Mouse (Mus musculus) heart, embryonic 11.5 days (tissue): ENCODE data around the gene Enox1. TPM values are rescaled to one million over a fixed set of nuclear protein-coding genes. Genes with fewer than 3 reads are reported as not detected.

Experiments
- ATAC-seq: fragments of 200-750 bp; cut with Nextera tagmentation; replicated peaks from 2 replicates; pipeline ENCODE4 v1.8.0; 2017; ENCODE audit warnings: moderate library complexity; ENCODE audit not compliant: insufficient number of reproducible peaks, low FRiP score, low TSS enrichment
- H3K27ac ChIP-seq: fragments of 300-500 bp; sonication (generic); 2 replicates; pipeline ENCODE4 v1.5.1; 2014; ENCODE audit warnings: mild to moderate bottlenecking, low read depth, low read length
- H3K27me3 ChIP-seq: fragments of 300-500 bp; sonication (generic); 2 replicates; pipeline ENCODE4 v1.6.1; 2014; ENCODE audit warnings: mild to moderate bottlenecking, low read length, mixed read lengths; ENCODE audit not compliant: control insufficient read depth, insufficient read depth
- H3K36me3 ChIP-seq: fragments of 300-500 bp; sonication (generic); 2 replicates; pipeline ENCODE4 v1.6.1; 2014; ENCODE audit warnings: mild to moderate bottlenecking, low read length, moderate library complexity, mixed read lengths; ENCODE audit not compliant: control insufficient read depth, insufficient read depth
- H3K4me1 ChIP-seq: fragments of 300-500 bp; sonication (generic); 2 replicates; pipeline ENCODE4 v1.6.1; 2014; ENCODE audit warnings: low read length; ENCODE audit not compliant: control insufficient read depth, insufficient read depth
- H3K4me2 ChIP-seq: fragments of 300-500 bp; sonication (generic); 2 replicates; pipeline ENCODE4 v1.6.1; 2014; ENCODE audit warnings: mild to moderate bottlenecking, moderate library complexity
- H3K4me3 ChIP-seq: fragments of 300-500 bp; sonication (generic); 2 replicates; pipeline ENCODE4 v1.5.1; 2014; ENCODE audit warnings: low read depth, low read length
- H3K9ac ChIP-seq: fragments of 300-500 bp; sonication (generic); 2 replicates; pipeline ENCODE4 v1.6.1; 2014; ENCODE audit warnings: mild to moderate bottlenecking, low read depth, low read length, moderate library complexity
- H3K9me3 ChIP-seq: fragments of 300-500 bp; sonication (generic); replicated peaks from 2 replicates; pipeline ENCODE4 v1.6.1; 2016; ENCODE audit warnings: low read length; ENCODE audit not compliant: control insufficient read depth
- WGBS: fragments of 180-500 bp; shearing (Covaris S2); extraction: QIAGEN DNeasy Blood & Tissue Kit; methylation state at CpG from one replicate; pipeline ENCODE4 v1.1.7; 2014; ENCODE audit not compliant: insufficient replicate concordance; 5-methylcytosine and 5-hydroxymethylcytosine counted together
- polyA plus RNA-seq: library from polyadenylated mRNA; unstranded; fragments of >200 nt; fragmentation: Nextera tagmentation; extraction: Ambion mirVana; gene quantifications from 2 replicates; pipeline ENCODE4 v1.2.1, GENCODE M21; 2014

The Enox1 gene
- polyA plus RNA-seq, 1 experiment from 2014 or later, result 2.3 TPM

- no peak overlapping the region for H3K27ac ChIP-seq
- WGBS, result 82% methylated on average over 11 of the region's 11 CpGs
- H3K9ac ChIP-seq, result no peak overlapping the region
- ATAC-seq, result no peak
- no peaks in the 10 kb centered on the region for H3K27me3 ChIP-seq
- H3K36me3 ChIP-seq, result peaks cover 2% of the 10 kb centered on the region; the same call in 1 of the 2 replicates
- peaks cover 5% of the 10 kb centered on the region; the same call in 1 of the 2 replicates for H3K4me1 ChIP-seq
- H3K9me3 ChIP-seq, result no peaks in the 10 kb centered on the region
- H3K4me2 ChIP-seq, result no peak overlapping the region
- no peak overlapping the region for H3K4me3 ChIP-seq
Measured at GRCm38 (mm10) chr14:77593136-77593838, 436.7 kb downstream of the Enox1 start.

GRCm38 (mm10) chr14:77596216-77597175 is 439.9 kb downstream of the Enox1 start:
- Histone ChIP-seq H3K4me2 (no peak overlapping the region), H3K27me3 (no peaks in the 10 kb centered on the region), H3K9ac (no peak overlapping the region), H3K4me3 (no peak overlapping the region), H3K27ac (no peak overlapping the region), H3K36me3 (peaks cover 2% of the 10 kb centered on the region; the same call in 1 of the 2 replicates), H3K4me1 (no peaks in the 10 kb centered on the region), H3K9me3 (no peaks in the 10 kb centered on the region)
- no peak for ATAC-seq
- 89% methylated on average over 14 of the region's 14 CpGs for WGBS

GRCm38 (mm10) chr14:77599016-77599704 is 442.6 kb downstream of the Enox1 start:
- ATAC-seq, result no peak
- no peak overlapping the region for H3K27ac ChIP-seq

GRCm38 (mm10) chr14:77600773-77601172 is 444.2 kb downstream of the Enox1 start:
- Histone ChIP-seq H3K9ac (no peak overlapping the region), H3K27ac (no peak overlapping the region), H3K36me3 (peaks cover 2% of the 10 kb centered on the region; the same call in 1 of the 2 replicates), H3K4me1 (no peaks in the 10 kb centered on the region), H3K27me3 (no peaks in the 10 kb centered on the region), H3K4me2 (no peak overlapping the region), H3K9me3 (no peaks in the 10 kb centered on the region), H3K4me3 (no peak overlapping the region)
- 83% methylated on average over 1 of the region's 1 CpGs for WGBS
- no peak for ATAC-seq

More at GRCm38 (mm10) chr14:77599016-77599704, 442.6 kb downstream of the Enox1 start:
- WGBS, result 67% methylated on average over 14 of the region's 14 CpGs
- no peak overlapping the region for H3K4me3 ChIP-seq
- H3K4me1 ChIP-seq, result no peaks in the 10 kb centered on the region
- H3K36me3 ChIP-seq, result peaks cover 2% of the 10 kb centered on the region; the same call in 1 of the 2 replicates
- H3K9ac ChIP-seq, result no peak overlapping the region
- H3K27me3 ChIP-seq, result no peaks in the 10 kb centered on the region
- no peak overlapping the region for H3K4me2 ChIP-seq
- H3K9me3 ChIP-seq, result no peaks in the 10 kb centered on the region

GRCm38 (mm10) chr14:77601446-77601845 is 444.9 kb downstream of the Enox1 start:
- no peak for ATAC-seq
- 74% methylated on average over 2 of the region's 2 CpGs for WGBS
- Histone ChIP-seq H3K4me2 (no peak overlapping the region), H3K9me3 (no peaks in the 10 kb centered on the region), H3K4me1 (no peaks in the 10 kb centered on the region), H3K27ac (no peak overlapping the region), H3K27me3 (no peaks in the 10 kb centered on the region), H3K9ac (no peak overlapping the region), H3K4me3 (no peak overlapping the region), H3K36me3 (peaks cover 2% of the 10 kb centered on the region; the same call in 1 of the 2 replicates)

- Histone ChIP-seq H3K4me1 (no peaks in the 10 kb centered on the region), H3K27me3 (no peaks in the 10 kb centered on the region), H3K9ac (no peak overlapping the region), H3K4me2 (no peak overlapping the region), H3K27ac (no peak overlapping the region), H3K4me3 (no peak overlapping the region), H3K9me3 (no peaks in the 10 kb centered on the region), H3K36me3 (no peaks in the 10 kb centered on the region)
- no peak for ATAC-seq
- 78% methylated on average over 5 of the region's 5 CpGs for WGBS
Measured at GRCm38 (mm10) chr14:77608182-77608839, 451.7 kb downstream of the Enox1 start.

- no peak overlapping the region for H3K4me3 ChIP-seq
- no peak overlapping the region for H3K9ac ChIP-seq
- no peak overlapping the region for H3K27ac ChIP-seq
- no peaks in the 10 kb centered on the region for H3K27me3 ChIP-seq
- no peaks in the 10 kb centered on the region for H3K36me3 ChIP-seq
- no peaks in the 10 kb centered on the region for H3K4me1 ChIP-seq
- H3K9me3 ChIP-seq, result no peaks in the 10 kb centered on the region
- WGBS, result 87% methylated on average over 16 of the region's 16 CpGs
- no peak for ATAC-seq
- H3K4me2 ChIP-seq, result no peak overlapping the region
Measured at GRCm38 (mm10) chr14:77615201-77615600, 458.6 kb downstream of the Enox1 start.

- H3K9me3 ChIP-seq, result no peaks in the 10 kb centered on the region
- H3K9ac ChIP-seq, result no peak overlapping the region
- H3K4me1 ChIP-seq, result no peaks in the 10 kb centered on the region
- no peak overlapping the region for H3K4me2 ChIP-seq
- no peak overlapping the region for H3K27ac ChIP-seq
- no peak for ATAC-seq
- 67% methylated on average over 6 of the region's 6 CpGs for WGBS
- no peaks in the 10 kb centered on the region for H3K36me3 ChIP-seq
- no peaks in the 10 kb centered on the region for H3K27me3 ChIP-seq
- no peak overlapping the region for H3K4me3 ChIP-seq
Measured at GRCm38 (mm10) chr14:77617250-77617649, 460.7 kb downstream of the Enox1 start.
